In the genomic region with DNA sequence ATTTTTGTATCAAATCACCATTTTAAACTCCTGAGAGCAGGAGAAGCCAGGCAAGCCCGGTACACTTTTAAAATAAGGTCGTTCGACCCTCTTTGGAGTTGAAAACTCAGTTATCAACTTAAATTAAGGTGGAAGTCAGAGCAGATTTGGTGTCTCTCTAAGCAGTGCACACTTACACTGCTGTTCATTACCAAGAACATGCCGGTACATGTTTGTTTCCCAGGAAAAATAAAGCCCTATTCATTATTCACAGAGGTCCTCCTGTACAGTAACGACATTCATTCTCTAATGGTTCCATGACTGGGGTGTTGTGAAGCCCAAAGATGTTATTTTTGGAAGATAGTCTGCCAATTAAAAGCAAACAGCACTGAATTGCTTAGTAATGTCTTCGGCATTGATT, we compare ENCODE assay signal across 14 mouse cellular contexts. TPM values are rescaled to one million over a fixed set of nuclear protein-coding genes. Genes with fewer than 3 reads are reported as not detected.
"Had no signal": no experiment of that assay in that cellular context is flagged by ENCODE, and none has a peak within 500 bp of the region (broad histone marks: within the 10 kb centered on the region; RNA-seq: fewer than 3 reads in every experiment).

No protein-coding gene starts in this region.

- H3K27ac ChIP-seq: liver, embryonic 15.5 days; midbrain, embryonic 10.5 days; neural tube, embryonic 12.5 days; stomach, embryonic 15.5 days had no signal

- H3K4me3 ChIP-seq: liver, embryonic 15.5 days; midbrain, embryonic 10.5 days; neural tube, embryonic 12.5 days; stomach, embryonic 15.5 days had no signal

- H3K4me2 ChIP-seq: liver, embryonic 15.5 days; neural tube, embryonic 12.5 days; stomach, embryonic 15.5 days had no signal

- H3K36me3 ChIP-seq: liver, embryonic 15.5 days; midbrain, embryonic 10.5 days; neural tube, embryonic 12.5 days; stomach, embryonic 15.5 days had no signal

- H3K4me1 ChIP-seq: liver, embryonic 15.5 days; midbrain, embryonic 10.5 days; neural tube, embryonic 12.5 days; stomach, embryonic 15.5 days had no signal

- H3K9ac ChIP-seq: liver, embryonic 15.5 days; neural tube, embryonic 12.5 days; stomach, embryonic 15.5 days had no signal

- H3K9me3 ChIP-seq: liver, embryonic 15.5 days; midbrain, embryonic 10.5 days; neural tube, embryonic 12.5 days; stomach, embryonic 15.5 days had no signal

- ATAC-seq: lung, postnatal 0 days had no signal

- DNase-seq: kidney, adult 8-10 months; kidney, postnatal 25 days; lung, adult 2 months; lung, postnatal 4 days; midbrain, embryonic 14.5 days; right cerebral cortex, postnatal 14 days; thymus, adult 2 months; thymus, postnatal 25 days had no signal

- H3K27me3 ChIP-seq: liver, embryonic 15.5 days; neural tube, embryonic 12.5 days; stomach, embryonic 15.5 days had no signal

RNA-seq across cellular contexts. Expression of a gene that starts 8.2 kb away (rescaled TPM):
- total RNA-seq: monocyte, adult 5-6 weeks had no signal
